Mouse (Mus musculus) CH12.LX (cell line): ENCODE results near the gene Yrdc.

ENCODE experiments used
- CTCF ChIP-seq, 2 experiments: IDR thresholded peaks in 1 of 2; conservative IDR thresholded peaks in 1 of 2; 2 replicates each; pipeline ENCODE4 v1.5.1; 2011 to 2012; ENCODE audit warnings: low read depth in 2 of 2, low read length in 2 of 2, improper control_type of control experiment in 1 of 2, inconsistent platforms in 1 of 2, mild to moderate bottlenecking in 1 of 2, moderate library complexity in 1 of 2
- MAX ChIP-seq: IDR thresholded peaks from 2 replicates; pipeline ENCODE4 v1.6.1; 2011; ENCODE audit warnings: low read length, improper control_type of control experiment
- POLR2A ChIP-seq: IDR thresholded peaks from 2 replicates; pipeline ENCODE4 v1.6.1; 2011; ENCODE audit warnings: low read depth, mild to moderate bottlenecking, improper control_type of control experiment, low read length
- RAD21 ChIP-seq: IDR thresholded peaks from 2 replicates; pipeline ENCODE4 v1.6.1; 2011; ENCODE audit warnings: low read depth, mild to moderate bottlenecking, low read length, improper control_type of control experiment, moderate library complexity
- TBP ChIP-seq: conservative IDR thresholded peaks from 2 replicates; pipeline ENCODE4 v1.6.1; 2011; ENCODE audit warnings: low read depth, low read length, improper control_type of control experiment
- USF2 ChIP-seq: conservative IDR thresholded peaks from 2 replicates; pipeline ENCODE4 v1.6.1; 2011; ENCODE audit warnings: low read depth, low read length, improper control_type of control experiment
- ZKSCAN1 ChIP-seq: IDR thresholded peaks from 2 replicates; pipeline ENCODE4 v1.6.1; 2012; ENCODE audit warnings: low read depth, inconsistent platforms, low read length, improper control_type of control experiment, borderline replicate concordance
- ZNF384 ChIP-seq: IDR thresholded peaks from 2 replicates; pipeline ENCODE4 v1.6.1; 2012; ENCODE audit warnings: low read depth, low read length, improper control_type of control experiment, inconsistent platforms

- TF ChIP-seq CTCF (conservative IDR thresholded peaks at IDR 0.05 in 1 of 2, IDR thresholded peaks at IDR 0.05 in 1 of 2; ENCODE audit: low read depth in 2 of 2, low read length in 2 of 2) (no peak), USF2 (no peak), RAD21 (no peak), POLR2A (no peak), ZNF384 (no peak), MAX (no peak), ZKSCAN1 (no peak), TBP (no peak)
Measured at GRCm38 (mm10) chr4:124858370-124858769, 7.9 kb downstream of the Yrdc start.
